Mouse (Mus musculus) intestine, postnatal 0 days (tissue): ENCODE measurements at regions not wholly inside any gene's neighbourhood (a gene's known extent, or its start where the extent isn't known, plus 50 kb on each side); places are given as distances from the start of the nearest gene placed in this dataset.

Experiments
- ATAC-seq: fragments of 200-750 bp; cut with Nextera tagmentation; 2 replicates; pipeline ENCODE4 v1.8.0; 2017; ENCODE audit warnings: mild to moderate bottlenecking, moderate TSS enrichment, moderate library complexity
- H3K27ac ChIP-seq: fragments of 300-500 bp; sonication (generic); 2 replicates; pipeline ENCODE4 v1.5.1; 2014; ENCODE audit warnings: mild to moderate bottlenecking, low read depth, low read length, moderate library complexity
- H3K27me3 ChIP-seq: fragments of 300-500 bp; sonication (generic); replicated peaks from 2 replicates; pipeline ENCODE4 v1.6.1; 2014; ENCODE audit warnings: low read length, mixed read lengths; ENCODE audit not compliant: control insufficient read depth, insufficient read depth
- H3K36me3 ChIP-seq: fragments of 300-500 bp; sonication (generic); 2 replicates; pipeline ENCODE4 v1.6.1; 2014; ENCODE audit warnings: mild to moderate bottlenecking, moderate library complexity; ENCODE audit not compliant: control insufficient read depth, insufficient read depth
- H3K4me1 ChIP-seq: fragments of 300-500 bp; sonication (generic); replicated peaks from 2 replicates; pipeline ENCODE4 v1.6.1; 2014; ENCODE audit warnings: antibody characterized with exemption, low read length, mixed read lengths; ENCODE audit not compliant: control insufficient read depth, insufficient read depth
- H3K4me2 ChIP-seq: fragments of 300-500 bp; sonication (generic); replicated peaks from 2 replicates; pipeline ENCODE4 v1.6.1; 2014; ENCODE audit warnings: low read depth, mild to moderate bottlenecking, moderate library complexity
- H3K4me3 ChIP-seq: fragments of 300-500 bp; sonication (generic); 2 replicates; pipeline ENCODE4 v1.5.1; 2014; ENCODE audit warnings: low read depth, low read length
- H3K9ac ChIP-seq: fragments of 300-500 bp; sonication (generic); 2 replicates; pipeline ENCODE4 v1.6.1; 2014; ENCODE audit warnings: mild to moderate bottlenecking, low read depth, low read length
- H3K9me3 ChIP-seq: fragments of 300-500 bp; sonication (generic); 2 replicates; pipeline ENCODE4 v1.6.1; 2016; ENCODE audit warnings: mixed run types; ENCODE audit not compliant: control insufficient read depth
- CTCF ChIP-seq: sonication (generic); IDR thresholded peaks from 2 replicates; pipeline ENCODE4 v1.5.1; 2016; ENCODE audit warnings: low read depth, mild to moderate bottlenecking, control low read depth, antibody characterized with exemption, moderate library complexity
- WGBS: fragments of 180-500 bp; shearing (Covaris S2); extraction: QIAGEN DNeasy Blood & Tissue Kit; methylation state at CpG from one replicate; pipeline ENCODE4 v1.1.7; 2014; 5-methylcytosine and 5-hydroxymethylcytosine counted together

- WGBS = 79% methylated on average over 7 of the region's 7 CpGs
- Histone ChIP-seq H3K9ac (no peak overlapping the region), H3K36me3 (no peaks in the 10 kb centered on the region), H3K4me2 (no peak overlapping the region), H3K27me3 (no peaks in the 10 kb centered on the region), H3K9me3 (no peaks in the 10 kb centered on the region), H3K4me1 (no peaks in the 10 kb centered on the region), H3K27ac (no peak overlapping the region), H3K4me3 (no peak overlapping the region)
- TF ChIP-seq CTCF = no peak
- no peak for ATAC-seq
Measured at GRCm38 (mm10) chr12:54502775-54503174, 153.6 kb downstream of the Sptssa start.

DNA sequence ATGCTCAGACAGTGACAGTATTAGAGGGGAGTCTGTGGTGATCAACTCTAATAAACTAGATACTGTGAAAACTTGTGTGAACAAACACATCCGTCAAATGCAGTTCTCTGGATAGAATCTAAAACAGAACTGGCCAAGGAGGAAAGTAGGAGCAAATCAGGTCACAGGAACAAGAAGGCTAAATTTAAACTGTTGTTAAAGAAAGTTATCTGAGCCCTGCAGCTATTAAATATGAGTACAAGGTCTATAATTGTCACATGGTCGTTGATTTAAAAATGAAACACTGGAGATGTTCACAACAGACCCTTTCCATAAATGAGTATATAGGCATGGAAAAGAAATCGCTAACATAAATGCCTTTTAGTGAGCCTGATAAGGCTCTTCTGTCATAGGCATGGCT is 156.4 kb downstream of the Sptssa start:
- 59% methylated on average over 3 of the region's 3 CpGs for WGBS

DNA sequence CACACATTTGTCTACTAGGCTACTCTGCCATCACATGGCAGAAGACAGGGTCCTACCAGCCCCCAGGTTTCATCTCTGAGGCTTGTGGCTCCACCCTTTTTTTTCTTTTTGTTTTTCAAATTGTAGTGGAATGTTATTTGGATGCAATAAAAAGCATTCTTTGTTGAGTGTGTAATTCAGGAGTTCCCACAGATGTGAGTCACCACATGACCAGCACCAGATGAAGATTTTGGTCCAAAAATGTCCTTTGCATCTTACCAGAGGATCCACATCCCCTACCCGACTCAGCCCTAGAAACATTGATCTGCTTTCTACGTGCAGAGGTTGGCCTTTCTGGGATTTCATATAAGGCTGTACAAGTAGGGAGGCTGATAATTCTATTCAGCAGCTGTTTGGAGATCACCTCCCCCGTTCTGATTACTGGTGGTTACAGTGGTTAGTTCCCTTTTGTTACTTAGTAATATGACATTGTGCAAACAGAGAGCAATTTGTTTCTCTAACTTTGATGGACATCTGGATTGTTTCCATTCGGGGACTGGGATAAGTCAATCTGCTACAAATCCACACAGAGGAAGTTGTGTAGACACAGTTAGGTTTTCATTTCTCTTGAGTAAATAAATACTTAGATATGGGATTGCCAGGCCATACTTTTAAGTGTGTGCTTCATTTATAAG is 160.5 kb downstream of the Sptssa start:
- H3K27ac ChIP-seq = no peak overlapping the region
- no peak for ATAC-seq

More for the DNA sequence above, 156.4 kb downstream of the Sptssa start:
- no peaks in the 10 kb centered on the region for H3K4me1 ChIP-seq
- no peak for TF ChIP-seq CTCF
- no peak overlapping the region for H3K4me2 ChIP-seq
- no peak overlapping the region for H3K9ac ChIP-seq
- H3K9me3 ChIP-seq = no peaks in the 10 kb centered on the region
- H3K4me3 ChIP-seq = no peak overlapping the region
- ATAC-seq = no peak
- no peaks in the 10 kb centered on the region for H3K36me3 ChIP-seq
- no peaks in the 10 kb centered on the region for H3K27me3 ChIP-seq
- H3K27ac ChIP-seq = no peak overlapping the region

GRCm38 (mm10) chr12:54494756-54495375 is 161.5 kb downstream of the Sptssa start:
- no peak overlapping the region for H3K4me3 ChIP-seq
- H3K36me3 ChIP-seq = no peaks in the 10 kb centered on the region
- no peak overlapping the region for H3K9ac ChIP-seq
- TF ChIP-seq CTCF = no peak
- WGBS = 61% methylated on average over 7 of the region's 7 CpGs
- no peaks in the 10 kb centered on the region for H3K4me1 ChIP-seq
- H3K27ac ChIP-seq = no peak overlapping the region
- no peaks in the 10 kb centered on the region for H3K9me3 ChIP-seq
- ATAC-seq = no peak
- no peak overlapping the region for H3K4me2 ChIP-seq
- no peaks in the 10 kb centered on the region for H3K27me3 ChIP-seq

More for the DNA sequence above, 160.5 kb downstream of the Sptssa start:
- 41% methylated on average over 4 of the region's 4 CpGs for WGBS
- H3K4me3 ChIP-seq = no peak overlapping the region
- H3K9me3 ChIP-seq = no peaks in the 10 kb centered on the region
- TF ChIP-seq CTCF = no peak
- no peak overlapping the region for H3K4me2 ChIP-seq
- H3K9ac ChIP-seq = no peak overlapping the region
- H3K27me3 ChIP-seq = no peaks in the 10 kb centered on the region
- no peaks in the 10 kb centered on the region for H3K36me3 ChIP-seq
- H3K4me1 ChIP-seq = no peaks in the 10 kb centered on the region

DNA sequence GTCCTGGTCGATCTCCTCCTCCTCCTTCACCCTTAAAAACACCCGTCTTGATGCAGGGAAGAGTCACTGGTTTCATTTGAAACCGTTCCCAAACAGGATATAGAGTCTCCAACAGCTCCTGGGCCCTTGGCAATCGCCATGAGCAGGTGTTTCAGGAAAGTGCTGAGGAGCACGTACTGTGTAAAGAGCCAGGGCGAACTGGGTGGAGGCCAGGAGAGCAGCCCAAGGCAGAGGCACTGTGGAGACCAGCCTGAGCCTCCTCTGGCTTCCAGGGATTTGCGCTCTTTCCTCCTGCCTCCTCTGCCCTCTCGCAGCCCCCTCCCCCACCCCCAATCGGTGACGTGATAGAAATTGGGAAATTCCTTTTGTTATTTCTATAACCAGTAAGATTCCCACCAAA is 163.6 kb downstream of the Sptssa start:
- Histone ChIP-seq H3K27me3 (no peaks in the 10 kb centered on the region), H3K4me3 (no peak overlapping the region), H3K4me1 (no peaks in the 10 kb centered on the region), H3K4me2 (no peak overlapping the region), H3K9ac (no peak overlapping the region), H3K36me3 (no peaks in the 10 kb centered on the region), H3K9me3 (no peaks in the 10 kb centered on the region), H3K27ac (no peak overlapping the region)
- no peak for ATAC-seq
- TF ChIP-seq CTCF = no peak
- WGBS = 45% methylated on average over 10 of the region's 10 CpGs

GRCm38 (mm10) chr12:54490460-54490859 is 165.9 kb downstream of the Sptssa start:
- Histone ChIP-seq H3K4me1 (no peaks in the 10 kb centered on the region), H3K9ac (no peak overlapping the region), H3K27me3 (no peaks in the 10 kb centered on the region), H3K4me3 (no peak overlapping the region), H3K27ac (no peak overlapping the region), H3K36me3 (no peaks in the 10 kb centered on the region), H3K4me2 (no peak overlapping the region), H3K9me3 (no peaks in the 10 kb centered on the region)
- ATAC-seq = no peak
- no peak for TF ChIP-seq CTCF
- 73% methylated on average over 2 of the region's 2 CpGs for WGBS
